Mouse (Mus musculus) c-Kit-positive CD71-positive TER-119-positive erythroid progenitor cells, embryonic 14.5 days (primary cell): ENCODE measurements at regions not wholly inside any gene's neighbourhood (a gene's known extent, or its start where the extent isn't known, plus 50 kb on each side); places are given as distances from the start of the nearest gene placed in this dataset.

Experiments
- DNase-seq: peaks from one replicate; pipeline ENCODE4 v3.0.0-alpha.2; 2013; ENCODE audit warnings: low spot score

DNA sequence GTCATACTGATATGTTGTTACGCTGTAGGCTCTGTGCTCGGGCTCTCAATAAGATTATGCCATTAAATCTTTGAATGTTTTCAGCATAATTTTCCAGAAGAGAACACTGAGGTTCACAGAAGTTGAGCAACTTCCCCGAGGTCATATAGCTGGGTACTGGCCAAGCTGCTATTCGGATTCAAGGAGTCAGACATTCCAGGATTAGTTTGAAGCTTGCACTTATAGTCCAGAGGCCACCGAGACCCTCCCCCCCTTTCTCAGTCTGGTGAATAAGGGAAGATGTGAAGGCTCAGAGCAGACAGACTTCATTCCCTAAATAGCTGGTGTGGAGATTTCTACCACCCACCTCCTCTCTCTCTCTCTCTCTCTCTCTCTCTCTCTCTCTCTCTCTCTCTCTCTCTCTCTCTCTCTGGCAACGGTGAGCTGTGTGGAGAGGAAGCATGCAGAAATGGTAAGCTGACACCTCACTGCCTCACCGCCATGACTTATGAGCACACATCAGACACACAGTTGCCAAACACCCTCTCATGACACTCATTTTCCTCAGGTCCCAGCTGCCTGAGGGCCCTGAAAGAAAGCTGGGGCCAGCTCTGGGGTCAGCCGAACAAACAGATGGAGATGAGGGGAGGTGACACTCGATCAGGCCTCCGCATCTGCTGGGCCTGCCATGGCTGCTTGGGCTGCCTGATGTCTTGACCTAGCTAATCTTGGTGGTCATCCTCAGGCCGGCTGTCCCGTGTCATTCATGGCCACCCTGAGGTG, 107.0 kb upstream of the Pdzrn3 start:
- DNase-seq, result no peak

DNA sequence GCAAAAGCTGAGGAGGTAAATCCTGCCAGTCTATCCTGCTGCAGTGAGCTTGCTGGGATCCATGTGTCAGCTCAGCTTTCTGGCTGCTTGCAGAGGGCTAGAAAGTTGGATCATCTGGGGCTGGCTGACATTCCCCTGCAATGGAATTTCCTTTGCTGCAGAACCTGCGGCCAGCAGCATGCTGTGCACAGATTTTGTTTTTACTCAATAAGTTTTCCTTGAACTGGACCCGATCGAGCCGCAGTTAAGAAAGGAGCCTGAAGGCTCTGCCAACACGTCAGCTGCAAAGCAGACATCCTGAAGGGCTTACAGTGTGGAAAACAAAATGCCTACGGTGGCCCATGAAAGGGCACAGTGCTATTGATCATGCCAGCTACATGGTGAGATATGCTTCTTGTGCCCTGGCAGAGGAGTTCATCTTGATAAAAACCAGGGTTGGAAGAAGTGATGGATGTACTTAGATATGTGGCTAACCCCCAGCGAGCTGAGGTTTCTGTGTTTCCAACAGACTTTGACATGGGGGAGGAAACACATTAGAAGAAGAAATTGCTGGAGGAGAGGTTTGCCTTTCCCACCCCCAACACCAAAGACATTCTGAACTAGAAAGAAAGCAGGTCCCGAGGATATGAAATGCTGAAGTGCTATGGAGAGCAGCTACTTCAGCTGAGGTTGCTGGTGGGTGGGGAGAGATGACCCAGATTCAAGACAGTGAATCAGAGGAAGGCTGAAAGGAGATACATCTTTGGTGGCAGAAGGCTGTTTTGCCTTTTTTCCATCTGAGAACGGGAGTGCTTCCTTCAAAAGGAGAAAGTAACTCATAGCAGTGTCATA, 105.2 kb upstream of the Pdzrn3 start:
- DNase-seq, result no peak

DNA sequence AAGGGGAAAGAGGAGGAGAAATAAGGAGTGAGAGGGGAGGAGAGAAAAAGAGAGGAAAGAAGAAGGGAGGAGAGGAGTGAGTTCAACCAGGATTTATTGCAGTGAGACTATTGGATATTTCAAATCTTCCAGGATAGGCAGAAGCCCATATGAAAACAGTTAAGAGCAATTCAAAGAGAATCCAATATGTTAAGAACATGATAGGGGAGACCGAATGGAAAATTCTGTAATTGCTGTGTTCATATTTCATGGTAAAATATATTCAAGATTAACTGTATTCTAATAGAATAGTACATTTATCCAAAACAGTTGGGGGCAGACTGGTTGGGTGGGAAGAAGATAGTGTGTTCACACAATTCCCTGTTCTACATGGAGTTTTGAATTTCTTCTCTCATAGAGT, 96.3 kb upstream of the Pdzrn3 start:
- no peak for DNase-seq

DNA sequence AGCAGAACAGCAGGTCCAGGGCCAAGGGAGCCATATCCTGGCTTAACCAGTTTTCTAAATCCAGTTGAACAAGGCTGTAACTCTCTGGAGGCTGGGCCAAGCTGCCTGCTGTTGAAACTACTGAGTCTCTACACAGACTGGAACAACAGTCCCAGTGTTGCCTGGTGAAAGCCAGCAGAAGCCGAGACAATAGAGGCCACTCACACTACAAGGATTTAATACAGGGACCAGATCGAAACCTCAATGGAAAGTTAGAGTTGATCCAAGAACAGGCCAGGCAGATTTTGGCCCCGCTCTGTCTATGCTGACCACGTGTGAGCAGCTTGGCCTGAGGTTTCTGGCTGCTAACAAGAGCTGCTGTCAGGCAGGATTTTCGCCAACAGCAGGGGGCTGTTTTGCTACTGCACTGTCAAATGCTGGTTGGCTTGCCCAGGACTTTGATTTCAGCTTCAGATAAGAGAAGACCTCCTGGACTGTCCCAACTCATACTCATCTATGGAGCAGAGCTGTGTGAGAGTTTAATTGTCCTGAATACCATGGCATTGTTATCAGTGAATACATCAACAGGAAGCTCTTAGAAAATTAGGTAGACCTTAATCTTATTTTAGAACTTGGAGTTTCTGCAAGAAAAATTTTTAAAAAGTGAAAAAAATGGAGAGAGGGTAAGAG, 95.7 kb upstream of the Pdzrn3 start:
- no peak for DNase-seq

DNA sequence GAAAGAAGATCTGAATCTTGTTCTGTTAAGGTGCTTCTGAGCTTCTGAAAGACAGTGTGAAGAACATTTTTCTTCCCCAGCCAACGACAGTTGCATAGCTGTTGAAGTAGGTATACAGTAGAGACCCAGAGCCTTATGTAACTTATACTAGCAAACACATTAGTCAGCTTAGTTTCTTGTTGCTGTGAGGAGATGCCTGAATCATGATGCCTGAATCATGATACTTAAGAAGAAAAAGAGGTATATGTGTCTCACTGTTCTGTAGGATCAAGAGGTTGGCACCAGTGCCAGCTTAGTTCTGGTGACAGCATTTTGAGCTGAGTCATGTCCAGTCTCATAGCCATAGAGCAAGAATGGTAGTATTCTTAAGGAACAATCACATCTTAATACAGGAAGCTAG, 87.2 kb upstream of the Pdzrn3 start:
- no peak for DNase-seq

DNA sequence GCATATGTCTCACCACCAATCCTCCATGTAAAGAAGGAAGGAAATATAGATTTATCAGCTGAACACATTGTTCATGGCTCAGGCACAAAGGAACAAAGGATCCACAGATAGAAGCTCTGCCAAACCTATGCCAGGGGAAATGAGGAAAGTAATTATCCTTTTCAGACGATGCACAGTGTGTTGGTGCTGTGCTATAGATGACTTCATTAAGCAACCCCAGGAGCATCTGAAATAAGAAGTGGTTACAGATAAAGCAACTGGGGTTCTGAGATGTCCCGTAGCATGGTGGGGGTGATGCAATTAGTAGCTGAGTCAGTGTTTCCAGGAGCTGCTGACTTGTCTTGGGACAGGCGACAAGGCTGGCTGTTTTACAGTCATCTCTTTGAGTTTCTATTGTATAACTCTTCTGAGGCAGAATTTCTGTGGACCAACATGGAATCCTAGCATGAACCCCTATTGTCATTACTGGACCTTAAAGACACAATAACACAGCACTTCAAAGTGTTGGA, 86.2 kb upstream of the Pdzrn3 start:
- DNase-seq, result no peak

DNA sequence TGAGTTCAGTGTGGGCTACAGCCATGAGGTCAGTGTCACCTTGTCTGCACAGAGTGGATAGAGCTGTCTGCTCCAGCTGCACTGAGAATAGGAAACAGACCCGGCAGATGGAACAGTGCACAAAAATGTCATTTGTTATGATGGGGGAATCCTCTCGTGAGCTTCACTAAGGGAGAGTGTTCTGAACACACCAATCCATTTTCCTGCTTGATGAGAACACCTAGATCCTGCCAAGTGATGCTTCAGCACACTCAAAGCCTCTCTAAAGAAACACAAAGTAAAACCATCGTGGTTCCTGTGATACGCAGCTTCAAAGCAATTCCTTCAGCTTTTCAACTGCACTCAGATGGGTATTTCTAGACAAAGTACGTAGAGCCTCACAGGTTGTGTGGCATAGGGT, 69.0 kb upstream of the Pdzrn3 start:
- no peak for DNase-seq

DNA sequence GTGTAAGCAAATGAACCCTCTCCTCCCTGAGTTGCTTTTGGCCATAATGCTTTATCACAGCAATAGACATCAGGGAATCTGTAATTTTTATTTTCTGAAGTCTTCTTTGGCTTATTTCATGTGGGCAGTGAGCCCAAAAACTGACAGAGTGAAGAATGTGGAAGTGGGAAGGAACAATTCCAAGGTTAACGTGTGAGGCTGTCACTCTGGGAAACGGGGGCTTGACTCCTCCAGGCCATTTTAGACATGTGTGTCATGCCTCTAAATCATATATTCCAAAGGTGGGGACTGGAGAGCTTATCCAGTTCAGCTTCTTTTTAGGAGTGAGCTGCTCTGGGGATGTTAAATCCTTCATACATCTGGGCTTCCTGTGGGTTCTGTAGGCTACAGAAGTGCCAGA, 68.6 kb upstream of the Pdzrn3 start:
- no peak for DNase-seq

DNA sequence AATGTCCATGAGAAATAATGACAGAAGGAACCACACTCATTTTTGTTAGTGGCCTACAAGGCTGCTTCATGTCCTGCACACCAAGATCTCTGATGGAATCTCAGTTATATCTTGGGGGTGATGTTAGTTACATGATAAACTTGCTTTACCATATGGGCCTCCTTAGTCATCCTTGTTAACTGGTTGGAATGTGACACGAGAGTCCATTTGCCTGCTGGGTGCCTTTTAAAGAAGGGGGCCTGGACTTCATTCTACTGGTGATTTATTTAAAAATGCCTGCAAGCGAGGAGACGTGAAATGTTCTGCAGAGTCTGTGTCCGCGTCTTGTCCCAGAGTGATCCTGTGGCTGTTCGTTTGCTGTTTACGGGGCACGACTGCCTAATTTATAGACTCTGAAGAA, 55.1 kb upstream of the Pdzrn3 start:
- DNase-seq, result no peak

DNA sequence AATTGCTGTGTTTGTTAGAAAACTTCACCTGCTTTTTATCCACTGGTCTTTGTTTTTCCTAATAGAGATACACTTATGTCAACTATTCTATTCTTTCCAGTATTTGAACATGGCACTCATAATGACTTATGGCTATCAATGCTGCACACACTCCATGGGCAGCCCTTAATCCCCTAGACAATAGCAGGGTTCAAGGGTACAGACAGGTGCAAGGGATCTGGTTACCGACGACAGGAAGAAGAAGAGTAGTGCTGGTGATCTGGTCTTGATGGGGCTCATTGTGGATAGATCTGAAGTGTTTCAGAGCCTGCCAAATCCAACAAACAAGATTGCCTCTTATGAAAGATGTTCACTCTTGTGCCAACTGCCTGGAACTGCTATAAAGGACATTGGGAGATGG, 51.9 kb upstream of the Pdzrn3 start:
- DNase-seq, result no peak
